Mouse (Mus musculus) heart, embryonic 10.5 days (tissue): ENCODE measurements around the gene Acsm2. TPM values are rescaled to one million over a fixed set of nuclear protein-coding genes. Genes with fewer than 3 reads are reported as not detected.

ENCODE experiments used
- polyA plus RNA-seq: library from polyadenylated mRNA; unstranded; fragments of >200 nt; fragmentation: Nextera tagmentation; extraction: Ambion mirVana; gene quantifications from 2 replicates; pipeline ENCODE4 v1.2.1, GENCODE M21; 2016

The Acsm2 gene
- polyA plus RNA-seq, 1 experiment from 2014 or later, result not detected

Other genes starting within 250 kb of the Acsm2 start
- not detected in 2 replicates for gene Gp2, start 95.1 kb upstream of the Acsm2 start, polyA plus RNA-seq
- gene Umod, start 75.1 kb upstream of the Acsm2 start, polyA plus RNA-seq, result 0.20 TPM in 1 of 2 replicates, not detected in the other
- gene Acsm5, start 34.9 kb upstream of the Acsm2 start, polyA plus RNA-seq, result not detected in 2 replicates
- not detected in 2 replicates for gene Pdilt, start 30.9 kb upstream of the Acsm2 start, polyA plus RNA-seq
- not detected in 2 replicates for gene Acsm1, start 52.7 kb downstream of the Acsm2 start, polyA plus RNA-seq
- not detected in 2 replicates for gene Acsm4, start 135.7 kb downstream of the Acsm2 start, polyA plus RNA-seq
- gene Thumpd1, start 166.5 kb downstream of the Acsm2 start, polyA plus RNA-seq, result 69.8 and 80.6 TPM in 2 replicates
- gene Acsm3, start 206.6 kb downstream of the Acsm2 start, polyA plus RNA-seq, result 0.12 and 0.33 TPM in 2 replicates
- 21.2 and 23.5 TPM in 2 replicates for gene Rexo5, start 239.7 kb downstream of the Acsm2 start, polyA plus RNA-seq
- gene Eri2, start 239.7 kb downstream of the Acsm2 start, polyA plus RNA-seq, result 17.2 and 17.3 TPM in 2 replicates